Mouse (Mus musculus) mouse embryonic stem cell (cell line): ENCODE measurements around the gene Myl7.

ENCODE experiments used
- in situ Hi-C, 2 experiments: fragments of 300-500 bp; cut with MboI; formaldehyde crosslinking; loops; 1 replicate in 1 of 2; 3 replicates in 1 of 2; pipeline ENCODE4 v1.14.3; 2019 to 2020; ENCODE audit warnings: low sequenced_read_pairs in 2 of 2, low pct_unique_long_range_greater_than_20kb in 1 of 2, mixed read lengths in 1 of 2; ENCODE audit not compliant: unreplicated experiment in 1 of 2

The Myl7 gene

DNA sequence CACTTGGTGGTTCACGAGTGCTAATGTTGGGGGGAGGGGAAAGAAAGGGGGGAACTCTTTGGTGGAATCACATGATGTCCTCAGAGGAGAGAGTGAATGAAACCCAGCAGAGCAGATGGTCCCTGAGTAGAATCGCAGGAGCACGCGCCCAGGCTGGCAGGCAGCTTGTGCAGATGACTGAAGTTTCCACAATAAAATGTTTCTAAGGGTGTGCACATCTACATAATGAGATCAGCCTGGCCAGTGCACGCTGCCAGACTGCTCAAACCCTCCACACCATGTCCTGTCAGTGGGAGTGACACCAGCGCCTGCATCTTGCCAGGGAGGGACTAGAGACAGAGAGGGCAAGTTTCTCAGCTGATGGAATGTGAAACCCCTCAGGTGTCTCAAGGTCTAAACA is 49.8 kb downstream of the Myl7 start:
- in situ Hi-C loops, result no loop called here

DNA sequence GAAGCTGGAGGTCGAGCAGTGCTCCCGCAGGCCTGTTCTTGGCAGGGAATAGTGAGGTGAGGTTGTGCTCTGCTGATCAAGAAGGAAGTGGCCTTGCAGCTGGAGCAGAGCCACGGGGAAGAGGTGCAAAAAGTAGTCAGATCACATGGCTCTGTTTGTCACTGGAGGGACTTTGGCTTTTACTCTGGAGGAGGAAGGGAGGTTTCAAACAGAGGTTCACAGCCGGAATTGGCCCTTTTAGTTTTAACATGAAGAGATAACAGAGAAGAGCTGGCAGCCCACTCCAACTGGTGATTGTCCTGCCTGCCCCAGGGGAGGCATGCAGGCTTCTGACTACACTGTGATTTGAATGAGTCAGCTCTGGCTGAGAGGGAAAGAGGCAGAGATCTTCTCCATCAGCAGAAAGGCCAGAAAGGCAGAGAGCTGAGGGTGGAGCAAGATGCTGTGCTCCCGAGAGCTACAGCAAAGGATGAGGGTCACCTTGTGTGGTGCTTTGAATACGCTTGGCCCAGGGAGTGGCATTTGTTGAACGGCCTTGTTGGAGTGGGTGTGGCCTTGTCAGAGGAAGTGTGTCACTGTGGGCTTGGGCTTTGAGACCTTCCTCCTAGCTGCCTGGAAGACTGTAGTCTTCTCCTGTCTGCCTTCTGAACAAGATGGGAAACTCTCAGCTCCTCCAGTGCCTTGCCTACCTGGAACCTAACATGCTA is 51.8 kb downstream of the Myl7 start:
- in situ Hi-C loops, result no loop called here
